Mouse (Mus musculus): Measurements from ENCODE around the gene Nfkbil1.

The Nfkbil1 gene

GRCm38 (mm10) chr17:35173329-35173728 lies 62.3 kb downstream of the Nfkbil1 start:
- no peak for DNase-seq

- DNase-seq = no peak
Observed at GRCm38 (mm10) chr17:35172445-35173234, 63.0 kb downstream of the Nfkbil1 start.

Data from cerebellum, adult 9-10 months (tissue).